Mouse (Mus musculus): ENCODE measurements around the gene Il18bp. TPM values are rescaled to one million over a fixed set of nuclear protein-coding genes. Genes with fewer than 3 reads are reported as not detected.

The Il18bp gene
- polyA plus RNA-seq, 1 experiment from 2014 or later, result 2.4 TPM

DNA sequence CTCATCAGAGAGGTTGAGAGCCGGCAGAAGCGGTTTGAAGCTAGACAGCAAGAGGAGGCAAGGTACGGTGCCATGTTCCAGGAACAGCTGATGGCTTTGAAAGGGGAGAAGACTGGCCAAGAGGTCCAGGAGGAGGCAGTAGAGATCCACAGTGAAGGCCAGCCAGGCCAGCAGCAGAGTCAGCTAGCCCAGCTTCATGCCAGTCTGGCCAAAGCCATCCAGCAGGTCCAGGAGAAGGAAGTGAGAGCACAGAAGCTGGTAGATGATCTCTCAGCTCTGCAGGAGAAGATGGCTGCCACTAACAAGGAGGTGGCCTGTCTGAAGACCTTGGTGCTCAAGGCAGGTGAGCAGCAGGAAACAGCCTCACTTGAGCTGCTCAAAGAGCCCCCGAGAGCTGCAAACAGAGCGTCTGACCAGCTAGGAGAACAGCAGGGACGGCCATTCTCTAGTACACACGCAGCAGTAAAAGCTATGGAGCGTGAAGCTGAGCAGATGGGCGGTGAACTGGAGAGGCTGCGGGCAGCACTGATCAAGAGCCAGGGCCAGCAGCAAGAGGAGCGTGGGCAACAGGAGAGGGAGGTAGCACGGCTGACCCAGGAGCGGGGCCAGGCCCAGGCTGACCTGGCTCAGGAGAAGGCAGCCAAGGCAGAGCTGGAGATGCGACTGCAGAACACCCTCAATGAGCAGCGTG is 18.9 kb downstream of the Il18bp start:
- H3K27me3 ChIP-seq (ENCODE audit: insufficient read depth, poor library complexity, severe bottlenecking), result no peaks in the 10 kb centered on the region
- no peak overlapping the region for H3K27ac ChIP-seq
- no peaks in the 10 kb centered on the region for H3K9me3 ChIP-seq
- H3K4me1 ChIP-seq (replicated peaks), result no peaks in the 10 kb centered on the region
- DNase-seq (ENCODE audit: low spot score), result no peak
- H3K4me3 ChIP-seq, result no peak overlapping the region
- WGBS, result 90% methylated on average over 15 of the region's 15 CpGs
- H3K36me3 ChIP-seq, result peaks cover 100% of the 10 kb centered on the region

DNA sequence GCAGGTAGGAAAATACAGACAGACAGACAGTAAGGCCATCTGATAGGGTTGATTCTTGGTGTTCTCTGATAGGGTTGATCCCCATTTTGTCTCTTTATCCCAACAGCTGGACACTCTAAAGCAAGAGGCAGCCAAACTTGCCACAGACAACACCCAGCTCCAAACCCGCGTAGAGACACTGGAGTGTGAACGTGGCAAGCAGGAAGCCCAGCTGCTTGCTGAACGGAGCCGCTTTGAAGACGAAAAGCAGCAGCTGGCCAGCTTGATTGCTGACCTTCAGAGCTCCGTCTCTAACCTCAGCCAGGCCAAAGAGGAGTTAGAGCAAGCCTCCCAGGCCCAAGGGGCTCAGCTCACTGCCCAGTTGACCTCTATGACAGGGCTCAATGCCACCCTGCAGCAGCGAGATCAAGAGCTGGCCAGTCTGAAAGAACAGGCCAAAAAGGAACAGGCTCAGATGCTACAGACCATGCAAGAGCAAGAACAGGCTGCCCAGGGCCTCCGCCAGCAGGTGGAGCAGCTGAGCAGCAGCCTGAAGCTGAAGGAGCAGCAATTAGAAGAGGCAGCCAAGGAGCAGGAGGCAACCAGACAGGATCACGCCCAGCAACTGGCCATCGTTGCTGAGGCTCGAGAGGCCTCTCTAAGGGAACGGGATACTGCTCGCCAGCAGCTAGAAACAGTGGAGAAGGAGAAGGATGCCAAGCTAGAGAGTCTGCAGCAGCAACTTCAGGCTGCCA is 20.1 kb downstream of the Il18bp start:
- 76% methylated on average over 14 of the region's 14 CpGs for WGBS
- no peaks in the 10 kb centered on the region for H3K4me1 ChIP-seq (replicated peaks)
- no peak overlapping the region for H3K27ac ChIP-seq
- no peaks in the 10 kb centered on the region for H3K27me3 ChIP-seq (ENCODE audit: insufficient read depth, poor library complexity, severe bottlenecking)
- no peaks in the 10 kb centered on the region for H3K9me3 ChIP-seq
- H3K36me3 ChIP-seq, result peaks cover 100% of the 10 kb centered on the region
- peak; percentile 76 for DNase-seq (ENCODE audit: low spot score)
- H3K4me3 ChIP-seq, result no peak overlapping the region

DNA sequence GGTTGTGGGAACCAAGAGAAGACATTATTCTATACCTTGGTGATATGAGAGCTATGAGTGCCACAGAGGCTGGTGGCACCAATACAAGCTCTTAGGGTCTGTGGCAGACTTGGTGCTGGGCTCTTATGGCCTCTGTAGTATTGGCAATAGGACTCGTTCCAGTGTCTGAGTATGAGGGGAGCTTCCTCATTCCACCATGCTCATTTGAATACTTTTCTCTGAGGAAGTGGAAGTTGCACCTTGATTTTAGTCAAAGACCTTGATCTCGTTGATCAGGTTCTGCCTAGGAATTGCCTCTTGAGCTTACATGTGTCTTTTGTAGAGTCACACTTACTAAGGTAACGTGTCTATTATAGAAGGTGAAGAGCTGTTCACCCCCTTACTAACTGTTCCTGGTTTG is 24.2 kb downstream of the Il18bp start:
- 92% methylated on average over 3 of the region's 3 CpGs for WGBS

DNA sequence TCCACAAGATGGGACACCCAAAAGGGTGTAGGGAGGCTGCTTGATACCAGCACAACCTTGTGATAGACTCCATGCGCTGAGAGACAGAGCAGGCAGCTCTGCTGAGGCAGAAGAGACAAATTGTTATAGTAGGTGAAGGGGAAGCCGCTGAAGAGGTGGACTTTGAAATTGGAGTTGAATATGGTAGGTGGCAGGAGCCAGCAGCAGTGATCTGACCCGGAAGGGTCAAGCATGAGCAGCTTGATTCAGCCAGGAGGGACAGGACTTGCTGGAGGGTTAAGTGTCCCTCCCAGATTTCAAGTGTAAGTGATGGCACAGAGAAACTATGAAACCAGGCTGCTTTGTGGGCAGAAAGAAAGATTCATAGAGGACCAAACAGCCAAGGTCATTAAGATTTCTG is 33.4 kb downstream of the Il18bp start:
- no peak for DNase-seq (ENCODE audit: low spot score)
- Histone ChIP-seq H3K27ac (no peak overlapping the region), H3K36me3 (peaks cover 78% of the 10 kb centered on the region), H3K4me1 (replicated peaks) (no peaks in the 10 kb centered on the region), H3K9me3 (no peaks in the 10 kb centered on the region), H3K4me3 (no peak overlapping the region), H3K27me3 (ENCODE audit: insufficient read depth, poor library complexity, severe bottlenecking) (no peaks in the 10 kb centered on the region)
- 91% methylated on average over 3 of the region's 3 CpGs for WGBS

More for the DNA sequence above, 24.2 kb downstream of the Il18bp start:
- Histone ChIP-seq H3K27ac (no peak overlapping the region), H3K36me3 (peaks cover 100% of the 10 kb centered on the region), H3K27me3 (ENCODE audit: insufficient read depth, poor library complexity, severe bottlenecking) (no peaks in the 10 kb centered on the region), H3K4me3 (no peak overlapping the region), H3K9me3 (no peaks in the 10 kb centered on the region), H3K4me1 (replicated peaks) (no peaks in the 10 kb centered on the region)
- DNase-seq (ENCODE audit: low spot score), result no peak

DNA sequence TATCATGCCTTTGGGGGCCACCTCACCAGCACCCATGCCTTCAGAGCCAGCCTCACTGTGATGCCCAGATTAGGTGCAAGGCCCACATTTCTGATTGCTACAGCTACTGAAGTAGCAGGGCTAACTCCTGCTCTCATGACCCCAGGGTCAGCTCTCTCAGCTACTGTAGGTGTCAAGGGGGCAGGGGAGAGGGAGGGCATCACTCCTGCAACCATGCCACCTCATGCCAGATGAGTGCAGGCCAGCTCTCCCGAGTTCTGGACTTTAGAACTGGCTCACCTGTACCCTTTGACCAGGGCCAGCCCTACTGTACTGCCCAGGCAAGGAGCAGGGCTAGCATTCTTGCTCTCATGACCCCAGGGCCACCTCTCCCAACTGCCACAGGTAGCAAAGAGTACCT is 35.8 kb downstream of the Il18bp start:
- WGBS, result 73% methylated on average over 1 of the region's 1 CpGs
- H3K9me3 ChIP-seq, result no peaks in the 10 kb centered on the region
- DNase-seq (ENCODE audit: low spot score), result no peak
- H3K27me3 ChIP-seq (ENCODE audit: insufficient read depth, poor library complexity, severe bottlenecking), result no peaks in the 10 kb centered on the region
- H3K4me3 ChIP-seq, result no peak overlapping the region
- no peak overlapping the region for H3K27ac ChIP-seq
- H3K36me3 ChIP-seq, result peaks cover 64% of the 10 kb centered on the region
- H3K4me1 ChIP-seq (replicated peaks), result no peaks in the 10 kb centered on the region

DNA sequence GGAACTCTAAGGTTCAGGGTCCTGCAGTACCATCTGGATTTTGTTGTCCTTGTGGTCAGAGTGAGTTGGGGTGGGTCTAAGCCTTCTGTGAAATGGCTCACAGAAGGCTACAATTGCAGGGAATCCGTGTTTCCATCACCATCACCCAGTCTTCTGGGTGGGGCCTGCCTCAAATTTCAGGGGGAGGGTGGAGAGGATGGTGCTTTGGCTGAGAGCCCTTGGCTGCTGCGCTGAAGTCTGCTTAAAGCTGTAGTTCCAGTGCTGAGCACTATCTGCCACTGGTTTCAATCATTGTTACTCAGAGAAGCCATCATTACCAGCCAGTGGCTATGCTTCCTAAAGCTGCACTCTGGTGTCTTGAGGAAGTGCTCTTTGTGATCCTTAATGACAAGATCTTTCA is 44.0 kb downstream of the Il18bp start:
- Histone ChIP-seq H3K27me3 (ENCODE audit: insufficient read depth, poor library complexity, severe bottlenecking) (no peaks in the 10 kb centered on the region), H3K4me1 (replicated peaks) (peaks cover 38% of the 10 kb centered on the region), H3K9me3 (no peaks in the 10 kb centered on the region), H3K4me3 (no peak overlapping the region), H3K27ac (no peak overlapping the region), H3K36me3 (peaks cover 42% of the 10 kb centered on the region)
- 66% methylated on average over 2 of the region's 2 CpGs for WGBS
- no peak for DNase-seq (ENCODE audit: low spot score)

DNA sequence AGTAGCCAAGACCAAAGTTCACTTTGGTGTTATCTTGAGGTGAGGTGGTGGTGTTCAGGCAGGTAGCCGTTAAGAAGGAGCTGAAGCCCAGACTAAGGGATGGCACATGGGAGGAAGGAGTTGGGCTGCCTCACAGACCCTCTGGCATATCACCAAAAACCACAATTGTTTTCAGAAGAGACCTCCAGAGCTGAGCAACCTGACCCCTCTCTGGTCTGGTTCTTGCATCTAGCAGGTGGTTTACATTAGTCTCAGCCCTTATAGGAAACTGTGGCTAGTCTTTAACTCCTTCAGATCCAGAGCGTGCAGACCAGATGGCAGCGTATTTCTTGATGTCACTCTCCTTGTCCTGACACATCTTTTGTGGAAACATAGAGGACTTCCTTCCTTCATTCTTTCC is 44.8 kb downstream of the Il18bp start:
- no peak overlapping the region for H3K27ac ChIP-seq
- H3K4me1 ChIP-seq (replicated peaks), result peaks cover 46% of the 10 kb centered on the region
- H3K9me3 ChIP-seq, result no peaks in the 10 kb centered on the region
- no peak for DNase-seq (ENCODE audit: low spot score)
- no peaks in the 10 kb centered on the region for H3K27me3 ChIP-seq (ENCODE audit: insufficient read depth, poor library complexity, severe bottlenecking)
- 74% methylated on average over 3 of the region's 3 CpGs for WGBS
- H3K36me3 ChIP-seq, result peaks cover 38% of the 10 kb centered on the region
- H3K4me3 ChIP-seq, result no peak overlapping the region

DNA sequence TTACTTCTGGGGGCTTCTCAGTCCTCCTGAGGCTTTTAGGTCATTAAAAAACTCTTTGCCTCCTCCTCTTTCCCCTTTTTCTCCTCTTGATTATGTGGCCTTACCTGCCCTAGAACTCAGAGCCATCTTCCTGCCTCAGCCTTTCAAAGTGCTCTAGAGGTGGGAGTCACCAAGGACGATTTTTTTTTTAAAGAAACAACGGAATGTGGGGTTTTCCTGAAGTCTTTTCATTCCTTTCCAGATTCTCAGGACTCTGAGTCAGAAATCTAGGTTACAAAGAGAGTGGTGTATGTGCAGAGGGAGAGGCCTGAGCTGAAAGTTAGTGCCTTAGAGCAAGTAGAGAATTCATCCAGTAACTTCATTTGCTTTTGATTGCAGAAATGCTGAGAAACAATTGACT is 46.8 kb downstream of the Il18bp start:
- WGBS, result 66% methylated on average over 2 of the region's 2 CpGs
- no peaks in the 10 kb centered on the region for H3K27me3 ChIP-seq (ENCODE audit: insufficient read depth, poor library complexity, severe bottlenecking)
- H3K36me3 ChIP-seq, result peaks cover 28% of the 10 kb centered on the region
- DNase-seq (ENCODE audit: low spot score), result no peak
- H3K27ac ChIP-seq, result peak overlapping the region; percentile 99
- H3K4me3 ChIP-seq, result peak overlapping the region; percentile 84
- H3K9me3 ChIP-seq, result no peaks in the 10 kb centered on the region
- H3K4me1 ChIP-seq (replicated peaks), result peaks cover 49% of the 10 kb centered on the region

DNA sequence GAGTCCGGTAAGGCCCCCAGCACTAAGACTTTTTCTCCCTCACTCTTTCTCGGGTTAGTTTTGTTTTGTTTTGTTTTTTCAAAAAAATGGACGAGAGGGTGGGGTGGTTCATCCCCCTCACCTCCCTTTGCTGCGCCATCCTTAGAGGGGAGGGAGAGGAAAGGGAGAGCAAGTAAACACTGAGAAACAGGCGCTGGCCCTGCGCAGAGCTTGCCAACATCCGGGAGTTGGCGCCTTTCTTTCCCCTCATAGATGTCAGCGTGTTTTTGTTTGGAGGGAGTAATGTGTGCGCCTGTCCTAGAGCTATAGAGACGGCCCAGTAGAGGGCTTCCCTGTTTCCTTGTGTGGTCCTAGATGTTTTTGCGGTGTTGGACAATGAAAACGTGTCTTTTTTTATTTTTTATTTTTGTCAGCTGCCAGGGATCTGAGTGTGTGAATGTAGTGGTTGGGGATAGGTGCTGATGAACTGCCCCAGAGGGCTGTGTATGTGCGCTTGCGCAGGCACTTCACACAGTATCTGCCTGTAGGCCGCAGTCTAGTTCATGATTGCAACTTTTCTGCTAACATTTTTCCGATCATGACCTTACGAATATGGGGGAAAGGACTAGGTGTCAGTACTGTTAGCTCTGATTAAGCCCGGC is 47.5 kb downstream of the Il18bp start:
- Histone ChIP-seq H3K27ac (peak overlapping the region; percentile 99), H3K9me3 (no peaks in the 10 kb centered on the region), H3K4me1 (replicated peaks) (peaks cover 49% of the 10 kb centered on the region), H3K27me3 (ENCODE audit: insufficient read depth, poor library complexity, severe bottlenecking) (no peaks in the 10 kb centered on the region), H3K36me3 (peaks cover 20% of the 10 kb centered on the region), H3K4me3 (peak overlapping the region; percentile 84)
- WGBS, result 7% methylated on average over 19 of the region's 19 CpGs
- peak; percentile 74 for DNase-seq (ENCODE audit: low spot score)

DNA sequence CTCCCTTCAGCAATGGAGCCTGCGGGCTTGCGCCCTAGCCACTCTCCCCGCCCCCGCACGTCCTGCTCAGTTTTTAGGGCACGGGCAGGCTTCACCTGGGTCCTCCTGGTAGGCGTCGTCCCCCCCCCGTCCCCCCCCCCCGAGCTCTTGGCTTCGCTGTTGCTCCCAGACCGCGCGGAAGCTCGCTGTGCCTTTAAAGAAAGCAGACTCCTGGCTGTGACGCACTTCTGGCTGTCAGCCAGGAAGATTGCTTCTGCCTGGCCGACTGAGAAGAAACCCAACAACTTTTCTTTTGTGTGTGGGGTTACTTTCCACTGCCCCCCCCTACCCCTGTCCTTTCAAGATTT is 48.1 kb downstream of the Il18bp start:
- DNase-seq (ENCODE audit: low spot score), result no peak
- WGBS, result 0% methylated on average over 17 of the region's 17 CpGs
- H3K27ac ChIP-seq, result peak overlapping the region; percentile 99
- no peaks in the 10 kb centered on the region for H3K27me3 ChIP-seq (ENCODE audit: insufficient read depth, poor library complexity, severe bottlenecking)
- H3K36me3 ChIP-seq, result peaks cover 18% of the 10 kb centered on the region
- H3K9me3 ChIP-seq, result no peaks in the 10 kb centered on the region
- peaks cover 49% of the 10 kb centered on the region for H3K4me1 ChIP-seq (replicated peaks)
- H3K4me3 ChIP-seq, result peak overlapping the region; percentile 84

DNA sequence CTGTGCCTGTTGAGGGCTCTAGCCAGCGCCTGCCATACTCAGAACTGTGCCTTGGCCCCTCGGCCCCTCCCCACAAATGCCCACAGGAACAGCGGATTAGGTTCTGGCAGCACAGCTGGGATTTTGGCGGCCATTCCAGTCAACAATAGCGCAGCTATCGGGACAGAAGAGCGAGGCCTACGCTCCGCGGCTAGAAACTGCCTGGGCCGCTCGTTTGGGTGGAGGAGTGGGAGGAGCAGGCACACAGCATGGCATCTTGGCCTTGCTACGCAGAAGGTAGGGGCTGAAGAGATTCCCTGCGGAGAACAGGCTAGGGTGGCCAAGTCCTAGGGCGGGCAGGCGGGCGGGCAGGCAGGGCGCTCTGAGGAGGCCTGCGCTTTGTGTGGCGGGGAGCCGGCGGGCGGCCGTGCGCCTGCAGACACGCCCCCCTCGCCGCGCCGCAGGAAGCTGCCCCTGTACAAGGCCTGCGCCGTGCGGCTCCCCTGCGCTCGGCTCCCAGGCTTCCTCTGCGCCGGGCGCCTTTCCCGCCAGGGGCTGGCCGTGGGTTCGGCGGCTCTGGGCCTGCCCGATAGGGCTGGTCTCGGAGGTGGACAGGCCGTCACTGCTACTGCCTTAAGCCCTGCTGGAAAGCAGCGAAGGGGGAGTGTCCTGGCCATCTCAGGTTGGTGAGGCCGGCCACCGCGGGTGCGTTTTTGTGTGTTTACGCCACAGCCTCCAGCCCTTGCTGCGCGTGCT is 48.6 kb downstream of the Il18bp start:
- DNase-seq (ENCODE audit: low spot score), result peak; percentile 87
- H3K9me3 ChIP-seq, result no peaks in the 10 kb centered on the region
- WGBS, result under 1% methylated on average over 53 of the region's 53 CpGs
- H3K27me3 ChIP-seq (ENCODE audit: insufficient read depth, poor library complexity, severe bottlenecking), result no peaks in the 10 kb centered on the region
- H3K27ac ChIP-seq, result peak overlapping the region; percentile 99
- H3K4me1 ChIP-seq (replicated peaks), result peaks cover 49% of the 10 kb centered on the region
- peaks cover 14% of the 10 kb centered on the region for H3K36me3 ChIP-seq
- peak overlapping the region; percentile 84 for H3K4me3 ChIP-seq

DNA sequence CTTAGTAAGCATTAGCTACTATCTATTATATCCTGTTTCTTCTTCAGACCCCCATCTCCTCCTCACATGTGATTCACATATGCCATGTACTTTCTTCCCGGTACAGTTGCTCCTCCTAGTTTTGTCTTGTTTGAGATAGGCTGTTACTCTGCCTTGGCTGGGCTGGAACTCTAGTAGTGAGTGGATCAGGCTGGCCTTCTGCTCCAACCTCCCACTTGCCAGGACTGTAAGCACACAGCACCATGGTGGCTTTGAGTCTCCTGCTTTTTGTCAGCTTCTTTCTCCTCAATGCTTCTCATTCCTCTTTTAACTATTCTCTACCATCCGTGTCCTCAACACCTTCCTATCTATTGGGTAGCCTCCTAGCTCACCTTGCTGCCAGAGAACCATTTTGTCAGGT is 49.7 kb downstream of the Il18bp start:
- Histone ChIP-seq H3K4me3 (peak overlapping the region; percentile 84; the same call in 1 of the 2 replicates), H3K9me3 (no peaks in the 10 kb centered on the region), H3K27ac (peak overlapping the region; percentile 99), H3K27me3 (ENCODE audit: insufficient read depth, poor library complexity, severe bottlenecking) (no peaks in the 10 kb centered on the region), H3K4me1 (replicated peaks) (peaks cover 49% of the 10 kb centered on the region), H3K36me3 (peaks cover 9% of the 10 kb centered on the region)
- WGBS, result 71% methylated on average over 2 of the region's 2 CpGs
- DNase-seq (ENCODE audit: low spot score), result no peak
